Mouse (Mus musculus): ENCODE measurements around the gene Apbb2. TPM values are rescaled to one million over a fixed set of nuclear protein-coding genes. Genes with fewer than 3 reads are reported as not detected.

The Apbb2 gene
- total and polyA plus RNA-seq, 3 experiments = 0.34 to 0.40 (median 0.34) TPM

DNA sequence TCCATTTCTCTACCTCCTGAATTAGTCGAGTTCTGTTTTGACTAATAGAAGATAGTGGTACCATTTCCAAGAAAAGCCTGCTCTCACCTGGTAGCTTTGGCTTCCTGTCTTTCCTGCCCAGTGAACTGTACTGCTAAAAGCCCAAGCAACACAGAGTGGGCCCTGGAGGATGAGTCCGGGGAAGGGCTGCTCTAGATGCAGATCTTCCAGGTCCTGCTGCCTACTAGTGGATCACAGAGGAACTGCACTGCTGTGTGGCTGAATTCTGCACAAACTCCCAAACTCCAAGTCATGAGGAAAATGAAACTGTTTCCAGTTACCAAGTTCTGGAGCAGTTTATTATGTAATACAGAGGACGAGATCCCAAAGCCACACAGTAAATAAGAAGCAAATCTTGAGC lies 232.9 kb downstream of the Apbb2 start:
- no peak overlapping the region for H3K27ac ChIP-seq (ENCODE audit: insufficient read depth, low read depth)
- no peaks in the 10 kb centered on the region for H3K79me2 ChIP-seq (replicated peaks; ENCODE audit: control insufficient read depth, extremely low read depth, insufficient read depth, poor library complexity, severe bottlenecking)
- H3K27me3 ChIP-seq (replicated peaks) = no peaks in the 10 kb centered on the region
- H3K4me3 ChIP-seq (replicated peaks in 1 of 3; ENCODE audit: low read depth in 2 of 3, low read length in 2 of 3, poor library complexity in 1 of 3) = no peak overlapping the region
- DNase-seq (ENCODE audit: extremely low read depth) = peak; percentile 71
- H3K9me3 ChIP-seq (replicated peaks; ENCODE audit: low read length) = no peaks in the 10 kb centered on the region
- dilution Hi-C loops (cut with MboI; ENCODE audit: extremely low pct_ligation_motif_present, extremely low pct_unique_long_range_greater_than_20kb, low sequenced_read_pairs) (no loop called here), in situ Hi-C loops (cut with MboI; ENCODE audit: low pct_ligation_motif_present, low pct_unique_long_range_greater_than_20kb, low sequenced_read_pairs) (no loop called here)
- no peak overlapping the region for H3K4me2 ChIP-seq (ENCODE audit: insufficient read depth, low read depth, poor library complexity, severe bottlenecking)
- peaks cover 0 to 24% of the 10 kb centered on the region in 2 experiments; a peak in 2 of 4 replicates for H3K4me1 ChIP-seq (ENCODE audit: control insufficient read depth in 1 of 2, insufficient read depth in 2 of 2)
- TF ChIP-seq IRF4 (IDR thresholded peaks at IDR 0.05; ENCODE audit: low read depth, low read length) (0 out of 2 replicates have a peak, but pooled peaks have one; percentile 22), JUND (conservative IDR thresholded peaks at IDR 0.05; ENCODE audit: low read depth, low read length) (0 out of 2 replicates have a peak, but pooled peaks have one; percentile 16), NRF1 (IDR thresholded peaks at IDR 0.05; ENCODE audit: low read depth, low read length) (no peak), CHD2 (IDR thresholded peaks at IDR 0.05; ENCODE audit: low read length) (no peak), SMC3 (IDR thresholded peaks at IDR 0.05; ENCODE audit: low read depth, low read length) (peak; percentile 42; the same call in 1 of the 2 replicates), RAD21 (IDR thresholded peaks at IDR 0.05; ENCODE audit: low read depth, low read length) (peak; percentile 63), BHLHE40 (IDR thresholded peaks at IDR 0.05; ENCODE audit: low read depth, low read length) (no peak), CTCF (conservative IDR thresholded peaks at IDR 0.05 in 1 of 2, IDR thresholded peaks at IDR 0.05 in 1 of 2; ENCODE audit: low read depth in 2 of 2, low read length in 2 of 2) (peak; percentile 86 to 100), MYC (IDR thresholded peaks at IDR 0.05; ENCODE audit: low read depth, low read length) (no peak), ELF1 (IDR thresholded peaks at IDR 0.05; ENCODE audit: low read depth, low read length) (no peak), ZMIZ1 (IDR thresholded peaks at IDR 0.05; ENCODE audit: low read depth, low read length) (no peak)
- H3K36me3 ChIP-seq (replicated peaks in 1 of 2; ENCODE audit: control insufficient read depth in 1 of 2, insufficient read depth in 1 of 2, low read length in 1 of 2) = no peaks in the 10 kb centered on the region
- H3K9ac ChIP-seq (ENCODE audit: insufficient read depth, low read depth) = no peak overlapping the region

DNA sequence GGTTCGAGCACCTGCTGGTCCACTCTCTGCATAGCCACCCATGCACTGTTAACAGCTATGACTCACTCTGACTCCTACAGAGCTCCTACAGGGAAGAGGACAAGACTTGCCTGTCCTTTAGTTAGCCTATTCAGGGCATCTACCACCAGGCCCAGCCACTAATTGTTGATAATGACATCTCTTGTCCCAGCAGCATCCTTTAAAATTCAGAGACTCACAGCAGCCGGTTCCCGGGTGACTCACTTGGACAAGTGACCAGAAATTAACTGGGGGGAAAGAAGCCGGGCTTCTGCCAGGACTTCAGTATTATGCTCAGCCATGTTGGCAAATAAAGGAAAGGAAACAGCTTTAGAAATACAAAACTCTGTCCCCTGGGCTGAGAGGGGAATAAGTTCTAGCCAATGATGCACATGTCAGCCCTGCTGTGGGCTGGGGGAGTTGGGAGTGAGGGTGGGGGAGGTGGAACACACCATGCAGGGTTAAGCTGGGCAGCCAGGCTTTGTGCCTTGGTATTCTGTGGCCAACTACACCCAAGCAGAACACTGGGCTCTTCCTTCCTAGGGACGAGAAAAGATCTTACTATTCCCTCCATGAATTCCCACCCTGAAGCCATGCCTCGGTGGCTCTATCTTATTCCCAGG lies 233.7 kb downstream of the Apbb2 start:
- Histone ChIP-seq H3K27me3 (replicated peaks) (no peaks in the 10 kb centered on the region), H3K4me2 (ENCODE audit: insufficient read depth, low read depth, poor library complexity, severe bottlenecking) (no peak overlapping the region), H3K79me2 (replicated peaks; ENCODE audit: control insufficient read depth, extremely low read depth, insufficient read depth, poor library complexity, severe bottlenecking) (no peaks in the 10 kb centered on the region), H3K9me3 (replicated peaks; ENCODE audit: low read length) (no peaks in the 10 kb centered on the region), H3K4me3 (replicated peaks in 1 of 3; ENCODE audit: low read depth in 2 of 3, low read length in 2 of 3, poor library complexity in 1 of 3) (no peak overlapping the region), H3K27ac (ENCODE audit: insufficient read depth, low read depth) (no peak overlapping the region), H3K9ac (ENCODE audit: insufficient read depth, low read depth) (no peak overlapping the region), H3K4me1 (ENCODE audit: control insufficient read depth in 1 of 2, insufficient read depth in 2 of 2) (peaks cover 0 to 18% of the 10 kb centered on the region in 2 experiments; a peak in 2 of 4 replicates), H3K36me3 (replicated peaks in 1 of 2; ENCODE audit: control insufficient read depth in 1 of 2, insufficient read depth in 1 of 2, low read length in 1 of 2) (no peaks in the 10 kb centered on the region)
- TF ChIP-seq NRF1 (IDR thresholded peaks at IDR 0.05; ENCODE audit: low read depth, low read length) (no peak), GABPA (IDR thresholded peaks at IDR 0.05; ENCODE audit: insufficient replicate concordance, low read depth, low read length) (no peak), MAZ (IDR thresholded peaks at IDR 0.05; ENCODE audit: low read depth, low read length) (no peak), TCF12 (IDR thresholded peaks at IDR 0.05; ENCODE audit: low read depth, low read length) (no peak), BHLHE40 (IDR thresholded peaks at IDR 0.05; ENCODE audit: low read depth, low read length) (no peak), E2F4 (IDR thresholded peaks at IDR 0.05; ENCODE audit: insufficient replicate concordance, low read depth, low read length) (no peak), MEF2A (IDR thresholded peaks at IDR 0.05; ENCODE audit: borderline replicate concordance, low read depth, low read length) (no peak), MAX (IDR thresholded peaks at IDR 0.05; ENCODE audit: low read length) (no peak)
- dilution Hi-C loops (cut with MboI; ENCODE audit: extremely low pct_ligation_motif_present, extremely low pct_unique_long_range_greater_than_20kb, low sequenced_read_pairs) (no loop called here), in situ Hi-C loops (cut with MboI; ENCODE audit: low pct_ligation_motif_present, low pct_unique_long_range_greater_than_20kb, low sequenced_read_pairs) (no loop called here)
- no peak for DNase-seq (ENCODE audit: extremely low read depth)

Measured in CH12.LX (cell line).